Mouse (Mus musculus) brain, embryonic 14.5 days (tissue): ENCODE measurements around the gene Trp63.

ENCODE experiments used
- CTCF ChIP-seq: fragments of 200-500 bp; IDR thresholded peaks from 2 replicates; pipeline ENCODE4 v1.5.1; 2012; ENCODE audit warnings: inconsistent platforms, mild to moderate bottlenecking, moderate library complexity, borderline replicate concordance; ENCODE audit not compliant: insufficient read depth, insufficient read length; ENCODE audit errors: extremely low read depth
- POLR2A ChIP-seq: fragments of 200-500 bp; IDR thresholded peaks from 2 replicates; pipeline ENCODE4 v1.6.1; 2012; ENCODE audit warnings: mild to moderate bottlenecking, inconsistent platforms, borderline replicate concordance; ENCODE audit not compliant: poor library complexity, insufficient read depth, insufficient read length, severe bottlenecking; ENCODE audit errors: extremely low read depth

- TF ChIP-seq CTCF (no peak), POLR2A (no peak)
Observed at GRCm38 (mm10) chr16:25736912-25737311, 53.3 kb downstream of the Trp63 start.
